Mouse (Mus musculus) retina, postnatal 1 day (tissue): ENCODE results near the gene Tollip.

Experiments used
- DNase-seq: peaks from one replicate; pipeline ENCODE4 v3.0.0-alpha.2; 2012

Gene Tollip

GRCm38 (mm10) chr7:141918407-141918806 is at the start of gene Tollip:
Tollip (minus strand) TSS chr7:141918507.
- no peak for DNase-seq

DNA sequence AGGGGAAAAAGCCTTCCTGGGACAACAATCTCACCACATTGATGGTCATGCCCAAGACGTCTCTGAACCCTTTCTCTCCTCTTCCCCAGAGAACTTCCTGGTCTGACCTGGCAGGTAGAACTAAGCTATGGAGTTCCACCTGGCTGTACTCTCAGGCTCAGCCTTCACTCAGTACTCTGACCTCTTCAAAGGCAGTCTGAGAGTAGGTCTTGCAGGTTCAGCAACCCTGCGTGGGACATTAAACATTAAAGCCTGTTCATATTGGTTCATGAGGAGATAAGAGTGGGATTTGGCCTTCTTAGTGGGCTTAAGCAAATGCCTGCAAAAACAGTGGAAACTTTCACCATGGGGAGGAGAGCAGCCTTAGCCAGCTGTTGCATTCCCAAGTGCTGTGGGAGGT is 48.0 kb upstream of the Tollip start:
- no peak for DNase-seq

DNA sequence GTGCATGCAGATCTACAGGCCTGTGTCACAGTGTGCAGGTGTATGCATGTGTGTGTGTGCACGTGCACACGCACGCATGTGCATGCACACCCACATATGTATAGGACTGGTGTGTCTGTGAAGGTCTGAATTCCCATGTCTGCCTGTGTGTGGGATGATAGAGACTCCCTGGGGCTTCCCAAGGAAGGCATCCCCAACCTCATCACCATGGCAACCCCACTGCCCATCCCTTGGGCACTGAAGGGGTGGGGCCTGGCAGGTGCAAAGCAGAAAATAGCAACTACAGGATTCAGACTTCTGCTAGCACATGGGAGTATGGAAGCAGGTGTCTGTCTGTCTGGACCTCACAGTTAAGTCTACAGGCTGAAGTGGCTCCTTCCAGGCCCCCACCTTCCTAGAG is 44.2 kb upstream of the Tollip start:
- no peak for DNase-seq

- peak; percentile 36 for DNase-seq
Measured at GRCm38 (mm10) chr7:141961491-141961890, 43.2 kb upstream of the Tollip start.

GRCm38 (mm10) chr7:141960926-141961325 is 42.6 kb upstream of the Tollip start:
- DNase-seq: no peak

GRCm38 (mm10) chr7:141959133-141959532 is 40.8 kb upstream of the Tollip start:
- no peak for DNase-seq

- no peak for DNase-seq
Measured at GRCm38 (mm10) chr7:141958211-141958610, 39.9 kb upstream of the Tollip start.

GRCm38 (mm10) chr7:141957524-141958051 is 39.3 kb upstream of the Tollip start:
- peak; percentile 59 for DNase-seq

DNA sequence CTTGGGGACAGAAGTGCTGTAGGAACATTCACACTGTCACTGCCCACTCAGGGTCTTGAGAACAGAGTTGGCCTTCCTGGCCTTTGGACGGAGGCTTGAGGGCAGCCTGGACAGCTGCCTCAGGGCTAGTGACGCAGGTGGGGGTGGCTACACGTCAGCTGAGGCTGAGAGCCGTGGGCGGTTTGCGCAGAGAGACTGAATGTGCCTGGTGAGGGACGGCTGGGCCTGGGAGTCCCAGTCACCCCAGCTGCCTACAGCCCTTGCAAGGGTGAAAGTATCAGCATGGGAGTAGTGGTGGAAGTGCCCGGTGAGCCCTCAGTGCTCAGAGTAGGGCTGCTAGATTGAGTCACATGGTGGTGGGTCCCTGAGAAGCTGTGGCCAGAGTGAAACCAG is 37.9 kb upstream of the Tollip start:
- no peak for DNase-seq

DNA sequence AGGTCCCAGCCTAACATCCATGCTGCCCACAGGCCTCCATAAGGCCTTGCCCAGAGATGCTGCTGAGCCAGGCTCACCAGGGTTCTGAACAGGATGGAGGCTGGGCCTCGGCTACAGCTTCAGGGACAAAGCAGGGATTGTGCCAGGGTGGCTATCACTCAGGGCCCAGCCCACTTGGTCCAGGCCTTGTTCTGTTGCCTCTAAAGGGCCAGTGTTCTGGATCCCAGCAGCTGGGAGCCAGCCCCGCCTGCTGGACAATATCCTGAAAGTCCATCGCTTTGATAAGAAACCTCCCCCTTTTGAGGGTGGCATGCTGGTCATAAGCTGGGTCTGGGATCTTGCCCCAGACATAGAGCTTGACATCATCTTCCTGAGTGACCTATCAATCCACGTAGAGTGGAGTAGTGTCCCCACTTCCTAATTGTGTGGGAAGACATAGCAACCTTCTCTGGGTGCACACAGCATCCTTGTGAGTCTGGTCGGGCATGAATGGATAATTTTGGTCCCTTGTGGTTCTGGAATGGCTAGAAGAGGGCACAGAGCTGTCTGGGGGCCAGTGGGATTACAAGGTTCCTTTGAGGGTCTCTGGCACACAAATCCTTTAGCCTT is 37.4 kb upstream of the Tollip start:
- no peak for DNase-seq

DNA sequence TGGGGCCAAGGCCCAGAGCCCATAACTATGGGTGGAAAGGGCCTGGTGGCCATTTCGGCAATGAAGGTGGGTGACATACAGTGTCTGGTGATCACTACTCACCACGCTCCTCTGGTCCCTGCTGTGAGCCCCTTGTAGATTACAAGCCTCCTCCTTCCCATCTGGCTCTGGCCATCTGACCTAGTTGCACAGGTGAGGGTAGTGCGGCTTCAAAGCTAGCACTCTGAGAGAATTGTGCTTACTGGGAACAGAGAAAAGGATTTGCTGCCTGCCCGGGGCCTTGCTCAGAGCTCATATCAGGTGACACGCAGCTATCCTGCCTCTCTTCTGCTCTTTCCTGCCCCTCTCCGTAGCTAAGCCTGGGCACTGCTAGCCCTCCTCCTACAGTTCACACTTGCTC is 35.3 kb upstream of the Tollip start:
- DNase-seq: no peak

- no peak for DNase-seq
Measured at GRCm38 (mm10) chr7:141952920-141953319, 34.6 kb upstream of the Tollip start.

- no peak for DNase-seq
Measured at GRCm38 (mm10) chr7:141951821-141952220, 33.5 kb upstream of the Tollip start.

- DNase-seq: peak; percentile 85
Measured at GRCm38 (mm10) chr7:141950104-141951013, 32.1 kb upstream of the Tollip start.

DNA sequence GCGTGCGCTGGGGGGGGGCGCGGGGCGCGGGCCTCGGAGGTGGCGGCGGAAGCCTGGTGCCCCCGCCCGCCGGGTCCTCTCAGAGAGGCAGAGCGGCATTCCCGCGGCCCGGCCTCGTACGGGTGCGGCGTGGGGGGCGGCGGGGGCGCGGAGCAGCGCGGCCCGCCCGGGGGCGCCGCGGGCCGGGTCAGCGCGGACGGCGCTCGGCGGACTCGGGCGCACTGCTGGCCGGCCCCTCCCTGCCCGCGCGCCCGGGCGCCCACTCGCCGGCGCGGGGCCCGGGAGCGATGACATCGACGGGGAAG is 31.4 kb upstream of the Tollip start:
- no peak for DNase-seq

DNA sequence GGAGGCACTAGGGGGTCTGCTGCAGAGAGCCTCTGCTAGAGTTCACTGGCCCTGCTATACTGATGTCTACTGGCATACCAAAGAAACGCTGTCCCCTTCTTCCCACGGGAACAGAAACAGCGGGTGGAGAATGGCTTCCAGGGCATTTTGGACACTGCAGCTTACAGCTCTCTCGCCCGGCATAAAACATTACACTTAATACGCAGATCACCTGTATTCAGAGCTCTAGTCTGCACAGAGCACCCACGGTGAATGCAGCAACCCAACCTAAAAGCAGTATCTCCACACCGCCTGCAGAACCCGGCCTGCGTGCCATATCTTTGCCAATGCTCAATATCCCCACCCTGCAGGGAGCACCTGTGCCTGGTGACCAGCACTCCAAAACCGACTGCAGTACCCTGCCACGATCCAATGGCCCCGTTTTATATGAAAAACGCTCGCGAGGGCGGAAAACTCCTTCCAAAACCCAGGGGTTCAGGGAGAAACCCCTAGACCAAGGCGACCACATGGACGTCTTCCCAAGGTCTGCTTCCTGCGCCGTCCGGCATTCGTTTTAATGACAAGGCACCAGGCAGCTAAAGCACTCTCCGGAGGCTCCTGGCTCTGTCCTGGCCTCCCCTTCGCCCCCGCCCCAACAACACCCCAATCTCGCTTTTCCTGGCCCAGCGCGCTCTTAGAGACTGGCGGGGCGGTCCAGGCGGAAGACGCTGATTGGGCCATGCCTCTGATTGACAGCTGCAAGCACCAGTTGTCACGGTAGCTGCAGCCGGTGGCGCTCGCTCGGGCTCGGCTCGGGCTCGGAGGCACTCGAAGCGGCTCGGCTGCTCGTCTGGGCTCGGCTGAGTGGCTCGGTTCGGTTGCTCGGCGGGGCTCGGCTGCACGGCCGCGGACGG is 30.8 kb upstream of the Tollip start, which contains the start of gene Brsk2:
Gene Brsk2, plus strand, starts transcription at position 846 of the 893 bp plus-strand sequence.
- peak; percentile 97 for DNase-seq

DNA sequence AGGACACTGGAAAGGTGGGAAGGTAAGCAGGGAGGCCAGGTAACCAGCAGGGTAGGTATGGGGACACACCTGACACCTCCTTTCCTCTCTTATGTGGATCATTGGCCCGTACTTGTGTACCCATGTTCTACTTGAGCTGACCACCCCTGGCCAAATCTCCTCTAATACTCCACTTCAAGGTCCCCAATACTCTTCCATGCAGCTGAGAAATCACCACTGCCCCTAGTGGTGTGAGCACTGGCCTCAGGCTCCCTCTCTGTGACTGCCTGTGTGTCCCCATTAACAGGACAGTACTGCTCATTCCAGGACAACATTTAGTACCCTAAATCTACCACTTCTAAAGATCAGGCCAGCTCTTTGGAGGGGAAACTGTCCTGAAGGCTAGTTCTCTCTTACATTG is 29.7 kb upstream of the Tollip start:
- peak; percentile 52 for DNase-seq

- no peak for DNase-seq
Measured at GRCm38 (mm10) chr7:141947512-141947911, 29.2 kb upstream of the Tollip start.

- DNase-seq: peak; percentile 74
Measured at GRCm38 (mm10) chr7:141945927-141946326, 27.6 kb upstream of the Tollip start.

DNA sequence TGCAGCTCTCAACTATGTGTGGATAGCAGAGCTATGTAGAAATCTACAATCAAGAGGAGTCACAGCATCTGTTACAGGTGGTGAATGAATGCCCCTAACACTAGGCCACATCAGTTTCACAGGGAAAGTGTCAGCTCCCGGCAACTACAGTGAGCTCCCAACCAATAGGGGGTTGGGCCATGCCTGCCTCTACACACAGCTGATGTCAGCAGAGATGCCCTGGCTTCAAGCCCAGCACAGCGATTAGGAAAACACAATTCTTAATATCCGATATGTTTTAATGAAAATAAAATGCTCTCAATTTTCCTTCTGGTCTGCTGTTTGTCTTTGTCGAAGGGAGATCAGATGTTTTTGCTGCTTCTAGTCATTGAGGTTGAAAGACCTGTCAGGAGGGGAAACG is 25.1 kb upstream of the Tollip start:
- DNase-seq: no peak

DNA sequence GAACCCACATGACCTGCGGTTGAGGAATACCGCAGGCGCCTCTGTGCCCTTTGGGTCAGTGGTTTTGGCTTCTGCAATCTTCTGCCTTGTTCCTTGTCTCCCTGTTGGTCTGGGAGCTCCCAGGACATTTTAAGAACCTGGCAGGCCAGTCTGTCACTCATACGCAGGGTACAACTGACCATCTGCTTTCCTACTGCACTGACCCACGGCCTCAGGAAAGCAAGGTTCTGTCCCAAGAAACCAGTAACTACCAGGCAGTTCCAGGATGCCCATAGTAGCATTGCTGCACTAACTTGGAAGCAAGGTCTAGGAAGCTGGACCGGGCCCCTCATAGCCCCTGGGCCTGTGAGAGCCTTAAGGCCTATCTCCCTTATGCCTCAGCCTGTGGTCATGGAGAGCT is 16.6 kb upstream of the Tollip start:
- DNase-seq: no peak

- peak; percentile 69 for DNase-seq
Measured at GRCm38 (mm10) chr7:141934128-141934898, 16.0 kb upstream of the Tollip start.
